Mouse (Mus musculus): ENCODE measurements around the gene Pgm3.

- TF ChIP-seq GATA1 (IDR thresholded peaks at IDR 0.05; ENCODE audit: low read length) (no peak), TAL1 (IDR thresholded peaks at IDR 0.05; ENCODE audit: low read length) (no peak)
Observed at GRCm38 (mm10) chr9:86572196-86572595, 554 bp upstream of the Pgm3 start.
